Mouse (Mus musculus): ENCODE data around the gene Cachd1.

The Cachd1 gene

DNA sequence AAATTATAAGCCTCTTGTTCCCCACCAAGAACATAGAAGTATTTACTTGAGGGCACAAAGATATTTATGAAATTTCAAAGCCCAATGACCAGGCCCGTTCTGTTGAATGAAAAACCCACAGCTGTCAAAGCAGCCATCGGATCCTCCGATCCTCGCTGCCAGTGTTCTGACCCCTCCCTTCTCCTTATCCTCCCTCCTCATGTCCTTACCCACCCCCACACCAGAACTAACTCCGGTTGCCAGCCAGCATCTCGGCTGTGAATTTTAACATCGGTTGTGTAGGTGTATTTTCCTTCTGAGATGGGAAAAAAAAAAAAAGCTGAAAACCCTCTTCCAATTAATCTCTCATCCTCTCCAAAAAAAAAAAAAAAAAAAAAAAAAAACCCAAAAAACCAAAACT, 260.7 kb downstream of the Cachd1 start:
- DNase-seq (ENCODE audit: extremely low spot score, low read depth, low spot score), result no peak

DNA sequence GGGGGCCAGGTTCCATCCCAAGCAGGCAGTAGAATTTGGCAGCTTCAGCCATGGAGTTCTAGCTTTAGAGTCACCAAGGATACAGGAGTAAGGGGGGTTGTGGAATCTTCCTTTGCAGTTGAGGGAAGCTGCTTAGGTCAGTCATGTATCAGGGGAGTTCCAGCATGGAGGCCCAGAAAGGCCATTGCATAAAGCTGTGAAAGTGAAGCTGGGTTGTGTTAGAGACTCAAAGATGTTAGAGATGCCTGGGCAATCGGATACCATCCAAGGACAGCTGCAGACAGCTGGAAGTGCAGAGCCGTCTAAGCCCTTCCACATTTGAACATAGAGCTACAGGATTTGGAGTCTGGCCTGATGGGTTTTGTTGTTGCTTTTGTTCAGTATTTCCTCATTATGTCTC, 267.2 kb downstream of the Cachd1 start:
- DNase-seq (ENCODE audit: extremely low spot score, low read depth, low spot score), result no peak

DNA sequence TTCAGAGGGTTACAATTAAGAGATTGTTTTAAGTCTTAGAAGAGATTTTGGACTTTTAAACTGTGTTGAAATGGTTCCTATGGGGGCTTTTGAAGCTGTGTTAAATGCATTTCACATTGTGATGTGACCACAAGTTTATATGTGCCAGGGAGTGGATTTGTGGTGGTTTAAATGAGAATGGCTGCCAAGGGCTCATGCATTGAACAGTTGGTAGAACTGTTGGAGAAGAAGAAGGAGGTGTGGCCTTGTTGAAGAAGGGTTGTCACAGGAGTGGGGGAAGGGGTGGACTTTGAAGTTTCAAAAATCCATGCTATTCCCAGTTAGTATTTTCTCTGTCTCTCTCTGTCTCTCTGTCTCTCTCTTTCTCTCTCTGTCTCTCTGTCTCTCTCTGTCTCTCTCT, 267.7 kb downstream of the Cachd1 start:
- no peak for DNase-seq (ENCODE audit: extremely low spot score, low read depth, low spot score)

DNA sequence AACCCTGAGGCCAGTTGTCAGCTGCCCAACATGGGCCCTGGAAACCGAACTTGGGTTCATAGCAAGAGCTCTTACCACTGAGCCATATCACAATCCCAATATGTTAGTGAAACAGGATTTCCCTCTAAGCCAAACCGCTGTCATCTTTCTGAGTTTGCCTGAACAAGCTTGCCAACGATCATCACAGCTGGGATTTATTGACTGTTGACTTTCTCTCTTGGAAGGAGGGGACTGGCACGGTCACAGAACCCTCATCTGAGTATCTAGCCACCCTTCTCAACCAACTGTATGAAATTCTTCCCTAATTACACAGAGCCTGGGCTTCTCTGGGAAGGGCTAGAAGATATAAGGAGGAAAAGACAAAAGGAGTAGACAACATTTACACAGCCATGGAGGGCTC, 270.1 kb downstream of the Cachd1 start:
- DNase-seq (ENCODE audit: extremely low spot score, low read depth, low spot score), result no peak

GRCm38 (mm10) chr4:101062146-101062545, 285.7 kb downstream of the Cachd1 start:
- DNase-seq (ENCODE audit: extremely low spot score, low read depth, low spot score), result no peak

- DNase-seq (ENCODE audit: extremely low spot score, low read depth, low spot score), result no peak
Observed at GRCm38 (mm10) chr4:101066401-101066800, 289.9 kb downstream of the Cachd1 start.

DNA sequence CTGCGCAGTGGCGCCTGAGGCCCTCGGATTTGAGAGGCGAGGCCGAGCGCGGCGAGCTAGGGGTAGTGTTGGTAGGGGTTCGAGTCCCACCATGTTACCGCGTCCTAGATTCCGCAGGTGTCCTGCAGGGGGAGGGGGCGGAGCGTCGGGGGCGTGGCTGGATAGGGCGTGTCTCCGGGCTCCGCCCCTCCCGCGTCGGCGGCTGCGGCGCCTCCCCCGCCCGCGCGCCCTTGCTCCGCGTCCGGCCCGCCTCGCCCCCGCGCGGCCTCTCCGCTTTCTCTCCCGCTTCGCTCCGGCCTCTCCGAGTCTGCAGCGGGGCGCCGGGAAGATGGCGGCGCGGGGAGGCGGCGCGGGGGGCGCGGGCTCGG, 292.3 kb downstream of the Cachd1 start, which contains the start of gene Raver2:
Gene Raver2 (plus strand): TSS at position 198 of the 368 bp plus-strand sequence.
- DNase-seq (ENCODE audit: extremely low spot score, low read depth, low spot score), result no peak

- DNase-seq (ENCODE audit: extremely low spot score, low read depth, low spot score), result no peak
Observed at GRCm38 (mm10) chr4:101069154-101069971, 292.9 kb downstream of the Cachd1 start.

DNA sequence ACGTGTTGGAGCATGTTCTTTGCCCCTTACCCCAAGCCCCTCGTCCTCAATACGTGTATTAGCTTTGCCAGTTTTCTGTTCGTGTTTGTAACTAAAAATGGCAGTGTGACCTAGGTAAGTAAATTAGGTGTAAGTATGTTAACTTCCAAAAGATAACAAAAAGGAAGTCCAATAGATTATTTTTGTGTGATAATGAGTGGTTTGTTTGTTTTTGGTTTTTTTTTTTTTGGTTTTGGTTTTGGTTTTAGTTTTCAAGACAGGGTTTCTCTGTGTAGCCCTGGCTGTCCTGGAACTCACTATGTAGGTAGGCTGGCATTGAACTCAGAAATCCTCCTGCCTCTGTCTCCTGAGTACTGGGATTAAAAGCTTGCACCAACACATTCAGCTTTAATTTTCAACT, 295.1 kb downstream of the Cachd1 start:
- DNase-seq (ENCODE audit: extremely low spot score, low read depth, low spot score), result no peak

DNA sequence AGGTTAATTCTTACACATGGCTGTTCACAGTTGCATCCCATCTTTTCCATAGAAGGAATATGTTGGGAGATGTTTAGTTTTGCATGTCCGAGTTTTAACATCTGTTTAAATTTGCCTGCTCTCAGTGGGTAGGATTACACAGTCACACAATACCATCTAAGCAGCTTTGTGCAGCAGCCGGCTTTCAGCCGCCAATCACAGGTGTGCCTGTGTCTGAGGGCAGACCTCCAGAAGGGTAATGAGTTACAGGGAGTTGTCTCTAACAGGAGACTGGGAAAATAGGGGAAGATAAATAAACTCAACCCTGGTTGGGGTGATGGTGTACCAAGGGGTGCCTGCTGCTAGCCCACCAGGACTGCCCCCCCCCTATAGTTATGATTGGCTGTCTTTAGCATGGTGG, 299.9 kb downstream of the Cachd1 start:
- DNase-seq (ENCODE audit: extremely low spot score, low read depth, low spot score), result no peak
